Mouse (Mus musculus): Measurements from ENCODE around the gene Mrpl24. TPM values are rescaled to one million over a fixed set of nuclear protein-coding genes. Genes with fewer than 3 reads are reported as not detected.

Mrpl24 gene
- polyA plus RNA-seq, 1 experiment from 2014 or later = 74.7 TPM

Other genes starting within 250 kb of the Mrpl24 start
- gene Lrrc71, start 170.9 kb upstream of the Mrpl24 start, polyA plus RNA-seq (2016; fragmentation: Nextera tagmentation; extraction: Ambion mirVana) = 0.49 and 1.2 TPM in 2 replicates
- gene Ntrk1, start 124.3 kb upstream of the Mrpl24 start, polyA plus RNA-seq (2016; fragmentation: Nextera tagmentation; extraction: Ambion mirVana) = 9.0 and 23.4 TPM in 2 replicates
- 0.48 and 0.72 TPM in 2 replicates for gene Insrr, start 122.6 kb upstream of the Mrpl24 start, polyA plus RNA-seq (2016; fragmentation: Nextera tagmentation; extraction: Ambion mirVana)
- gene Pear1, start 95.2 kb upstream of the Mrpl24 start, polyA plus RNA-seq (2016; fragmentation: Nextera tagmentation; extraction: Ambion mirVana) = 19.6 and 19.9 TPM in 2 replicates
- 0.06 and 0.21 TPM in 2 replicates for gene Sh2d2a, start 72.8 kb upstream of the Mrpl24 start, polyA plus RNA-seq (2016; fragmentation: Nextera tagmentation; extraction: Ambion mirVana)
- gene Prcc, start 33.9 kb upstream of the Mrpl24 start, polyA plus RNA-seq (2016; fragmentation: Nextera tagmentation; extraction: Ambion mirVana) = 18.7 and 19.1 TPM in 2 replicates
- gene Hdgf, start 13.2 kb upstream of the Mrpl24 start, polyA plus RNA-seq (2016; fragmentation: Nextera tagmentation; extraction: Ambion mirVana) = 229 TPM in 2 replicates
- gene Isg20l2, start 10.8 kb downstream of the Mrpl24 start, polyA plus RNA-seq (2016; fragmentation: Nextera tagmentation; extraction: Ambion mirVana) = 73.3 and 75.7 TPM in 2 replicates
- gene Rrnad1, start 11.2 kb downstream of the Mrpl24 start, polyA plus RNA-seq (2016; fragmentation: Nextera tagmentation; extraction: Ambion mirVana) = 18.9 and 20.9 TPM in 2 replicates
- 956 and 1,072 TPM in 2 replicates for gene Crabp2, start 29.2 kb downstream of the Mrpl24 start, polyA plus RNA-seq (2016; fragmentation: Nextera tagmentation; extraction: Ambion mirVana)
- gene Nes, start 51.6 kb downstream of the Mrpl24 start, polyA plus RNA-seq (2016; fragmentation: Nextera tagmentation; extraction: Ambion mirVana) = 109 and 143 TPM in 2 replicates
- 0.91 and 0.95 TPM in 2 replicates for gene Bcan, start 80.7 kb downstream of the Mrpl24 start, polyA plus RNA-seq (2016; fragmentation: Nextera tagmentation; extraction: Ambion mirVana)
- gene Hapln2, start 108.1 kb downstream of the Mrpl24 start, polyA plus RNA-seq (2016; fragmentation: Nextera tagmentation; extraction: Ambion mirVana) = 0.11 and 0.14 TPM in 2 replicates
- gene Gpatch4, start 123.6 kb downstream of the Mrpl24 start, polyA plus RNA-seq (2016; fragmentation: Nextera tagmentation; extraction: Ambion mirVana) = 34.2 and 49.2 TPM in 2 replicates
- gene Naxe, start 139.0 kb downstream of the Mrpl24 start, polyA plus RNA-seq (2016; fragmentation: Nextera tagmentation; extraction: Ambion mirVana) = 125 and 142 TPM in 2 replicates
- gene Ttc24, start 158.8 kb downstream of the Mrpl24 start, polyA plus RNA-seq (2016; fragmentation: Nextera tagmentation; extraction: Ambion mirVana) = 0.09 TPM in 1 of 2 replicates, not detected in the other
- gene Iqgap3, start 162.5 kb downstream of the Mrpl24 start, polyA plus RNA-seq (2016; fragmentation: Nextera tagmentation; extraction: Ambion mirVana) = 19.5 and 24.3 TPM in 2 replicates
- 10.2 and 15.1 TPM in 2 replicates for gene Mef2d, start 222.9 kb downstream of the Mrpl24 start, polyA plus RNA-seq (2016; fragmentation: Nextera tagmentation; extraction: Ambion mirVana)